Mouse (Mus musculus): ENCODE measurements around the gene Fbrsl1. TPM values are rescaled to one million over a fixed set of nuclear protein-coding genes. Genes with fewer than 3 reads are reported as not detected.

The Fbrsl1 gene
- total and polyA plus RNA-seq, 2 experiments from 2014 or later: 20.3 to 32.8 TPM

DNA sequence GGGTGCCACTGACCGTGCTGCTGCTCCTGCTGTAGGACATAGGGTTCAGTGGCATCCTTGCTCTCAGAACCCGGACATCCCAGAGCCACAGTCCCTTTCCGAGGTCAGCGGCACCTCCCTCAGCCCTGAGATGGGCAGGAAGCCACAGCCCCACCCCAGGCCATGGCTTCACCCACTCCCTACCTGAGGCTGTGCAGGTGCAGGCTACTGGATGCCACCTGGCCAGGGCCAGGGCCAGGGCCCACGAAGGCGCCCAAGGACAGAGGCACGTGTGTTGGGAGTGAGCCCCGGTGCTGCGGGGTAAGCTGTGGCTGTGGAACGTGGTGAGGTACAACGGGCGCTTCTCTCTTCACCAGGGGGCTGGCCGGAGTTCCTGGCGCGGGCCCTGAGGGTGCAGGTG lies 69.2 kb downstream of the Fbrsl1 start:
- Histone ChIP-seq H3K27me3 (ENCODE audit: insufficient read depth, low read length) (no peaks in the 10 kb centered on the region), H3K9ac (replicated peaks; ENCODE audit: low read length, poor library complexity, severe bottlenecking) (no peak overlapping the region), H3K9me3 (ENCODE audit: low read length) (no peaks in the 10 kb centered on the region), H3K4me1 (ENCODE audit: insufficient read depth, low read length) (no peaks in the 10 kb centered on the region), H3K4me2 (ENCODE audit: low read depth, low read length, poor library complexity, severe bottlenecking) (no peak overlapping the region), H3K27ac (ENCODE audit: low read depth, low read length) (no peak overlapping the region), H3K4me3 (ENCODE audit: low read depth, low read length) (no peak overlapping the region), H3K36me3 (ENCODE audit: insufficient read depth, low read length) (peaks cover 52% of the 10 kb centered on the region)
- WGBS: 92% methylated on average over 15 of the region's 15 CpGs
- DNase-seq (ENCODE audit: low spot score): no peak
- ATAC-seq (ENCODE audit: low FRiP score): no peak
- no peak for TF ChIP-seq CTCF (IDR thresholded peaks at IDR 0.05)

DNA sequence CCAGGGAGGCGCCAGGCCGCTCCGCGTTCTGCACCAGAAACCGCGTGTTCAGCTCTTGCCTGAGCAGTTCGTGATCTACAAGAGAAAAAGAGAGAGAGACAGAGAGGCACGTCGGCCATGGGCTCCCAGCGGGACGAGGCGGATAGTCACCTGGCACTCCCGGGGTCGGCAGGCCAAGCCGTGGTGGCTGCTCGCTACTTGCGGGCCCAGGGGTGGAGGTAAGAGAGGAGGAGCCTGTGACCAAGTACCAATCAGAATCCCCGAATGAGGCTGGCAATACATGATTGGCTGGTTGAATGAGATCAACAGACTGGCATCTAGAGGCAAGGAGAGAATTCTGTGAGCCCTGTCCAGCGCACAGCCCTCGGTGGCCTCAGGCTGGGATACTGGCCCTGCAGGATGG lies 70.1 kb downstream of the Fbrsl1 start:
- H3K36me3 ChIP-seq (ENCODE audit: insufficient read depth, low read length): peaks cover 54% of the 10 kb centered on the region
- ATAC-seq (ENCODE audit: low FRiP score): peak; percentile 47; the same call in 1 of the 2 replicates
- peak; percentile 24 for DNase-seq (ENCODE audit: low spot score)

DNA sequence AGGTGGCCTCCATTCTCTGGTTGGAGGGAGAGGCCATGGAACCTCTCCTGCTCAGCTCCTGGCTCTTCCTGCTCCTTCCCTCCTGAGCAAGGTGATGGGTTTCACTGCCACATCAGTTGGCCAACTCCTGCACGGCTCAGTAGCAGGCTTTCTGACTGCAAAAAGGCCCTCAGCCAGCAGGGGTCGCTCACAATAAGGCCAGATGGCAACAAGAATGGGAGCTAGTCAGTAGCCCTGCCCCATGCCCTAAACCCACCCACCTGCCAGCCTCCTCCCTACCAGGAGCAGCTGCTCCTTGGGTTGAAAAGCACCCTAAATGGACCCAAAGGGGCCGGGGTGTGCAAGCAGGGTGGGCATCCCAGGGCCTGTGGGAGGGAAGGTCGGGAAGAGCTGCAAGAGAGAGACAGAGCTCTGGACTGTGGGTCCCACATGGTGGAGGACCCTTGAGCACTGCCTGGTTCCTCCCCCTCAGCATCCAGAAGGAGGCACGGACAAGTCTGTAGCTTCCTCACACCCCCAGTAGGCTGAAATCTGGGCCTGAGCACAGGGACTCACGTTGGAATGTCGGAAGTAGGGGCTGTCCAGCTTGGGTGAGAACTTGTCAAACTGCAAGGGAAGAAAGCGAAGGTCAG lies 71.4 kb downstream of the Fbrsl1 start:
- H3K36me3 ChIP-seq (ENCODE audit: insufficient read depth, low read length): peaks cover 53% of the 10 kb centered on the region
- TF ChIP-seq CTCF (IDR thresholded peaks at IDR 0.05): peak; percentile 82
- ATAC-seq (ENCODE audit: low FRiP score): no peak
- H3K9ac ChIP-seq (replicated peaks; ENCODE audit: low read length, poor library complexity, severe bottlenecking): no peak overlapping the region
- H3K27me3 ChIP-seq (ENCODE audit: insufficient read depth, low read length): no peaks in the 10 kb centered on the region
- no peak overlapping the region for H3K4me3 ChIP-seq (ENCODE audit: low read depth, low read length)
- no peaks in the 10 kb centered on the region for H3K4me1 ChIP-seq (ENCODE audit: insufficient read depth, low read length)
- H3K4me2 ChIP-seq (ENCODE audit: low read depth, low read length, poor library complexity, severe bottlenecking): no peak overlapping the region
- no peaks in the 10 kb centered on the region for H3K9me3 ChIP-seq (ENCODE audit: low read length)
- WGBS: 57% methylated on average over 8 of the region's 8 CpGs
- peak; percentile 77 for DNase-seq (ENCODE audit: low spot score)
- no peak overlapping the region for H3K27ac ChIP-seq (ENCODE audit: low read depth, low read length)

More for the DNA sequence above, 70.1 kb downstream of the Fbrsl1 start:
- H3K27ac ChIP-seq (ENCODE audit: low read depth, low read length): no peak overlapping the region
- no peak overlapping the region for H3K4me2 ChIP-seq (ENCODE audit: low read depth, low read length, poor library complexity, severe bottlenecking)
- H3K27me3 ChIP-seq (ENCODE audit: insufficient read depth, low read length): no peaks in the 10 kb centered on the region
- H3K9ac ChIP-seq (replicated peaks; ENCODE audit: low read length, poor library complexity, severe bottlenecking): no peak overlapping the region
- 41% methylated on average over 20 of the region's 20 CpGs for WGBS
- TF ChIP-seq CTCF (IDR thresholded peaks at IDR 0.05): no peak
- no peaks in the 10 kb centered on the region for H3K4me1 ChIP-seq (ENCODE audit: insufficient read depth, low read length)
- H3K4me3 ChIP-seq (ENCODE audit: low read depth, low read length): no peak overlapping the region
- no peaks in the 10 kb centered on the region for H3K9me3 ChIP-seq (ENCODE audit: low read length)

- Histone ChIP-seq H3K9me3 (ENCODE audit: low read length) (no peaks in the 10 kb centered on the region), H3K4me2 (ENCODE audit: low read depth, low read length, poor library complexity, severe bottlenecking) (peak overlapping the region; percentile 75), H3K27me3 (ENCODE audit: insufficient read depth, low read length) (no peaks in the 10 kb centered on the region), H3K27ac (ENCODE audit: low read depth, low read length) (peak overlapping the region; percentile 59; the same call in 1 of the 2 replicates), H3K4me3 (ENCODE audit: low read depth, low read length) (peak overlapping the region; percentile 46), H3K4me1 (ENCODE audit: insufficient read depth, low read length) (no peaks in the 10 kb centered on the region), H3K36me3 (ENCODE audit: insufficient read depth, low read length) (peaks cover 14% of the 10 kb centered on the region), H3K9ac (replicated peaks; ENCODE audit: low read length, poor library complexity, severe bottlenecking) (0 out of 2 replicates have a peak overlapping the region, but pooled peaks have one; percentile 61)
- WGBS: 45% methylated on average over 11 of the region's 11 CpGs
- ATAC-seq (ENCODE audit: low FRiP score): peak; percentile 6
- TF ChIP-seq CTCF (IDR thresholded peaks at IDR 0.05): peak; percentile 28
- peak; percentile 31 for DNase-seq (ENCODE audit: low spot score)
These were observed 84.3 kb downstream of the Fbrsl1 start for GRCm38 (mm10) chr5:110363822-110364545.

DNA sequence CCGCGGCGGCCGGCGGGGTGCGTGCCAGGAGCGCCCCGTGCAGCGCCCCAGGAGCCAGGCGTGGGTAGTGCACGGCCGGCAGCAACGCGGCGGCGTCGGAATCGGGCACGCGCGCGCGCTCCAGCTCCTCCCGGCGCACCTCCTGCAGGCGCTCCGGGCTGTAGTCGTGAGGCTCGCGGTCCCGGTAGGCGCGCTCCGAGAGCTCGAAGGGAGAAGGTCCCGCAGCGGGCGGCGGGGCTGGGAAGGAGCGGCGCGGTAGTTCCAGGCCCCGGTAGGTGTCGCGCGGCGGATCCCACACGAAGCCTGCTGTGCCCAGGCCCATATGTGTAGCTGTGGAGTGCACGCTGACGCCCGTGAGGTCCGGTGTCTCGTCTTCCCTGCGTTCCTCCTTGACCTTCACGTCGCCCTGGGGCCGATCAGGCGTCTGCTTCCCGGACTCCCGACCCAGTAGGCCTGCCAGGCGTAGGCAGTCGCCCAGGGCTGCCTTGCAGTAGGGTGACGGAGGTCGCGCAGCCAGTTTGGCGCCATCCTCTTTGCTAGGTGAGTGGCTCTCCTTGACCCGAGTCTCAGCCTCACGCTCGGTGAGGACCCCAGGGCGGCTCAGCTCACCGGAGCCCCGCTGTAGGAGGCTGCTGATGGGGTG lies 85.0 kb downstream of the Fbrsl1 start:
- H3K27ac ChIP-seq (ENCODE audit: low read depth, low read length): peak overlapping the region; percentile 59
- ATAC-seq (ENCODE audit: low FRiP score) (peak; percentile 80), DNase-seq (ENCODE audit: low spot score) (peak; percentile 74)
- WGBS: 2% methylated on average over 63 of the region's 72 CpGs
- H3K9me3 ChIP-seq (ENCODE audit: low read length): no peaks in the 10 kb centered on the region
- H3K27me3 ChIP-seq (ENCODE audit: insufficient read depth, low read length): no peaks in the 10 kb centered on the region
- TF ChIP-seq CTCF (IDR thresholded peaks at IDR 0.05): peak; percentile 56
- peak overlapping the region; percentile 75 for H3K4me2 ChIP-seq (ENCODE audit: low read depth, low read length, poor library complexity, severe bottlenecking)
- peak overlapping the region; percentile 61 for H3K9ac ChIP-seq (replicated peaks; ENCODE audit: low read length, poor library complexity, severe bottlenecking)
- H3K4me3 ChIP-seq (ENCODE audit: low read depth, low read length): peak overlapping the region; percentile 46
- peaks cover 12% of the 10 kb centered on the region for H3K36me3 ChIP-seq (ENCODE audit: insufficient read depth, low read length)
- no peaks in the 10 kb centered on the region for H3K4me1 ChIP-seq (ENCODE audit: insufficient read depth, low read length)
